Mouse (Mus musculus) adrenal gland, postnatal 14 days (tissue): ENCODE results near the gene 4933406M09Rik. TPM values are rescaled to one million over a fixed set of nuclear protein-coding genes. Genes with fewer than 3 reads are reported as not detected.
A peak's percentile ranks its signal among the peaks of the same experiment; 100 is the strongest.

ENCODE experiments used
- DNase-seq: peaks from one replicate; pipeline ENCODE4 v3.0.0; 2021; ENCODE audit warnings: mixed read lengths
- total RNA-seq: library from RNA; stranded (reverse); gene quantifications from 2 replicates; pipeline ENCODE4 v1.2.3, GENCODE M21; 2021

Gene 4933406M09Rik
- total RNA-seq, 1 experiment from 2014 or later = not detected

DNA sequence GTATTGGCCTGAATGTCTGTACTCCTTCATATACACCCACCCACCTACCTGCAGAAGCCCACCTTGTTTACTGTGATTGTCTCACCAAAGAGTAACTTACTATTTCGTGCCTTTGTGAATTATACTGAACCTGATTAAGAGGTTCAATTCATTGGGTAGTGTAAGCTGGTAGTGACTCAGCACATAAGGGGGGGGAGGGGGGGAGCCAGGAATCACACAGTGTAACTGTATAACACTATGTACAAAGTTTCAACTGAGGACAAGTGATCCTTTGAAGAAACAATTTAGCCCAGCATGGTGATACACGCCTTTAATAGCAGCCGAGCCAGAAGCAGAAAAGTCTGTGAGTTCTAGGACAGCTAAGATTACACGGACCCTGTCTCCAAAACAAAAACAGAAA lies 47.7 kb downstream of the 4933406M09Rik start:
- DNase-seq = no peak

DNA sequence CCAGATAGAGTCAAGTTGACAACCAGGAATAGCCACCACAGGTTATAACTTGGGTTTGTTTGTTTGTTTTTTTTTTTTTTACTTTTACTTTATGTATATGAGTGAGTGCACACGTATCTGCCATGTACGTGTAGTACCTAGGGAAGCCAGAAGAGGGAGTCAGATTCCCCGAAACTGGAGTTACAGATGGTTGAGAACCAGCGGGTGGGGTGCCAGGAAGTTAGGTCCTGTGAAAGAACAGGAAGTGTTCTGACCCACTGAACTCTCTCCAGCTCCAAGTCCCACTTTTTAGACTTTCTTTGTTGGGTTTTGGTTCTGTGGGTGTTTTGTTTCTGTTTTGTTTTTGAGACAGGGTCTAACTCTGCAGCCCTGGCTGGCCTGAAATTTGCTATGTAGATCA lies 49.7 kb downstream of the 4933406M09Rik start:
- DNase-seq = peak; percentile 48

DNA sequence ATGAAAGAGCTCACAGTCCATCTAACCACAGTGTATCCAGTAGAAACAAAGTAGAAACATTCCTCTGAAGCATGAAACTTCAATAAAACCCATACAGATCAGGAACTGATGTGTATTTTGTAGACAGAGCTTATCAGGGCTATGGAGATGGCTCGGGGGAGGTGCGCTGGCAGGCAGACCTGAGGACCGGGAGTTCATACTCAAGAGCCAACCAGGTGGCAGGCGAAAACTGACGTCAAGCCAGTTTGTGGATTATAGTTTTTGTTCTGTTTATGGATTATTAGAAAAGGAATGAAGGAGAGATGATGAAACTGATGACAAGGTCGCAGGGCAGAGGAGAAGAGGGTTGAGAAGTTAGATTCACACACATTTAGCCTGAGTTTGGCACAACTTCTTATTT lies 54.7 kb downstream of the 4933406M09Rik start:
- DNase-seq = no peak

Other genes starting within 250 kb of the 4933406M09Rik start
- 1.1 and 1.2 TPM in 2 replicates for gene Chil1, start 203.8 kb upstream of the 4933406M09Rik start, total RNA-seq
- not detected in 2 replicates for gene Mybph, start 192.5 kb upstream of the 4933406M09Rik start, total RNA-seq
- gene Adora1, start 150.5 kb upstream of the 4933406M09Rik start, total RNA-seq = 78.9 and 91.9 TPM in 2 replicates
- not detected in 2 replicates for gene Myog, start 96.0 kb upstream of the 4933406M09Rik start, total RNA-seq
- 0.67 and 1.6 TPM in 2 replicates for gene Ppfia4, start 53.0 kb upstream of the 4933406M09Rik start, total RNA-seq
- gene Tmem183a, start 24.0 kb upstream of the 4933406M09Rik start, total RNA-seq = 39.7 and 50.9 TPM in 2 replicates
- 27.4 and 28.0 TPM in 2 replicates for gene Cyb5r1, start 19.6 kb downstream of the 4933406M09Rik start, total RNA-seq
- 119 and 126 TPM in 2 replicates for gene Adipor1, start 29.4 kb downstream of the 4933406M09Rik start, total RNA-seq
- 18.6 and 19.5 TPM in 2 replicates for gene Klhl12, start 69.6 kb downstream of the 4933406M09Rik start, total RNA-seq
- 26.4 and 29.9 TPM in 2 replicates for gene Rabif, start 108.7 kb downstream of the 4933406M09Rik start, total RNA-seq
- not detected in 2 replicates for gene Mgat4e, start 163.7 kb downstream of the 4933406M09Rik start, total RNA-seq
- gene Kdm5b, start 174.2 kb downstream of the 4933406M09Rik start, total RNA-seq = 42.0 and 44.0 TPM in 2 replicates